Mouse (Mus musculus) monocyte, adult 2 months (primary cell): Measurements from ENCODE around the gene Coq9.

Source experiments
- DNase-seq, 2 experiments: peaks; one replicate each; pipeline ENCODE4 v3.0.0; 2022; ENCODE audit warnings: low spot score in 2 of 2, low read depth in 1 of 2

The Coq9 gene

DNA sequence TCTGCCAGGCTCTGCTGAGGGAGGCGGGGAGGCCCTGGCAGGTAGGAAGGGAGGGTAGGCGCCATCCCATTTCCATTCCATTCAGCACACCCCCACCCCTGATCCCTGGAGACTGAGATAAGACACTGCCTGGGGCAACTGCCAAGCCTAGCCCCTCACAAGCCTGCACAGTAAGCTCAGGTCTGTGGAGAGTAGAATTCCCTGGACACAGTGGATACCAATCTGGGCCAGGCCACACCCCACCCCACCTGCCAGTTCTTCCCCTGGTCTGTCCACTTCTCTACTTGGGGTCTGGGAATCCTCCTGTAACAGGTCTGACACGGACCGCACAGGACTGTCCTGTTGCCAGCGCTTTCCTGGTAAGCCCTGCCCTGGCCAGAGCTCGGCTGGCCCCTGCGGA, 31.0 kb downstream of the Coq9 start:
- DNase-seq: no peak

DNA sequence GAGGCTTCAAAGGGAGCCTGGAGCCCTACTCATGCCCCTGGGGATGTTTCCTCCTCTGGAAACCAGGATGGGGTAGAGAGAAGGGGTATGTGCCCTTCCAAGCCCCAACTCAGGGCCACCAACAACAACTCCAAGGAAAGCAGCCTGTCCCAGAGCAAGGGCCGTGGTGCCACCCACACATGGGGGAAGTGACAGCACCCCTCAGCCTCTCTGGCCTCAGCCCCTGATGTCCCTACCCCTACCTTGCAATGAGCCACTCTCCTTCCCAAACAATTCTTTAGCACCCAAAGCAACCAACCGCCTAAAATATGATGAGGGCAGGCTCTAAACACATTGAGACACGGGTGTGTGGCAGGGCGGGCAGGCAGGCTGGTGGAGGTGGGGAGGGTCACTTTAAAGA, 31.9 kb downstream of the Coq9 start:
- no peak for DNase-seq

DNA sequence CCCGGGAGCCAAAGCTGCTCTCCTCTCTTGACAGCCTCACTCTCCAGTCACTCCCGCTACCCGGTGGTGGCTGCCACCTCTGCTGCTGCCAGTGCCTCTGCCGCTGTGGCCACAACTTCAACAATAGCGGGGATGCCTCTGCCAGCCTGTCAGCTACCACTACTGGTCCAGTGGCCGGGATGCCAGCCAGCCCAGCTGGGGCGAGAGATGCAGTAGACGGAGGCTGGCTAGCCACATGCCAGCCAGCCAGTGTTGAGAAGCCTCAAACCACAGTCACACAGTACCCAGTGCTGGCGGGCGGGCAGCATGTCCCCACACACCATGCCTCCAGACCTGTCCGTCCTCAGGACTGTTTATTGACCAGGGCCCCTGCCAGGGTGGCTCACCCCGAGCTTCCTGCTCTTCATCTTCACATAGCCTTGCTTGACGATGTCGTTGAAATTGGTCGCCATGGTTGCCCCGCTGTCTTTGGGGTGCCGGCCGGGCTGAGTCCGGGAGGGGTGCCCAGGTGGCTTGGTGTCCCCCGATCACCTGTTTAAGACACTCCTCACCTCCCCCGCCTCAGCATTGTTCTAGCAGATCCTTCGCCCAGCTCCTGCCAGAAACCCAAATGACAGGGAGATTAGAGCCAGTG, 32.5 kb downstream of the Coq9 start:
- DNase-seq: no peak

DNA sequence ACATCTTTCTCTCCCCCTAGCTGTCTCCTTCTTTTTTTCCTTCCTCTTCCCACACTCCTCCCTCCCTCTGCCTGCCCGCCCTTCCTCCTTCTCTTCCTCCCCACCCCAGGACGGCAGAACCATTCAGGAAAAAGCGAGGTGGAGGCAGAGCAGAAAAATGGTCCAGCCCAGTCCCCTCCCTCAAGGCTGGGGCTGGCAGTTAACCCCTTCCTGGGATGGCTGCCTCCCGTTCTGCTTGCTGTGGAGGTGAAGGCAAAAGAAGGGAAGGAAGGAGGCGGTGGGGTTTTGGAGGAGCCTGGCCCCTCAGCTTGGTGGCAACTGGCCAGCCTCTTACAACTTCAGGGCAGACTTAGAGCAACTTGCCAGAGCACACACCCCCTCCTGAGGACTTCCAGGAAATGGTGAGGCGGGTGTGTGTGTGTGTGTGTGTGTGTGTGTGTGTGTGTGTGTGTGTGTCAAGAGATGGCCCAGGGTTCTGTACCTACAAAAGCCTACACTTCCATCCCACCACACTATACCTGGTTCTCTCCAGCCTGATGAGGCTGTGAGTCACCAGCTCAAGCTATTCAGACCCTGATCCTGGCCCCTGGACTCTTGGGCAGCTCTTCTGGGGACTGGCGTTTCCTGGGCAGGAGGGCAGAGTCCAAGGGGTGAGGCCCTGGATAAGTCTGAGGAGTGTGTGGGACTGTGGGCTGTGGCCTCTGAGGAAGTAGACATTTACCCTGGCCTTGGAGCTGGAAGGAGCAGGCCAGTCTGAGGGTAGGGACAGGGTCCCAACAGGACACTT, 33.2 kb downstream of the Coq9 start:
- DNase-seq: no peak

DNA sequence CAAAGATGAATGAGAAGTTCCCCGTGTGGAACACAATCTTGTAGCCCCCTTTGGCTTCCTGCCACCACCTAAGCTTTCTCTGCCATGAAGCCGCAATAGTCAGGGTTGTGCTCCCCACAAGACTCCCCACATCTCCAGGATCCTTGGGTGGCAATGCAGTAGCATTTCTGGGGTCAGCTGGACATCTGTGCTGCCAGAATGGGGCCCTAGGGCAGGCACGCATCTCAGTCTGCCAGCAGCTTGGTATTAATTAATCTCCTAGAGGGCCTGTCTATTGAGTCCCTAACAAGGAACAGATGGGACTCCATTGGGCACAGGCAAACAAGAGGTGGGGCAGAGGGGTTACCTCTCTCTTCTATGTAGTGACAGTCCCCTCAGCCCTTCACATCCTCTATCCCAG, 34.0 kb downstream of the Coq9 start:
- DNase-seq: no peak

DNA sequence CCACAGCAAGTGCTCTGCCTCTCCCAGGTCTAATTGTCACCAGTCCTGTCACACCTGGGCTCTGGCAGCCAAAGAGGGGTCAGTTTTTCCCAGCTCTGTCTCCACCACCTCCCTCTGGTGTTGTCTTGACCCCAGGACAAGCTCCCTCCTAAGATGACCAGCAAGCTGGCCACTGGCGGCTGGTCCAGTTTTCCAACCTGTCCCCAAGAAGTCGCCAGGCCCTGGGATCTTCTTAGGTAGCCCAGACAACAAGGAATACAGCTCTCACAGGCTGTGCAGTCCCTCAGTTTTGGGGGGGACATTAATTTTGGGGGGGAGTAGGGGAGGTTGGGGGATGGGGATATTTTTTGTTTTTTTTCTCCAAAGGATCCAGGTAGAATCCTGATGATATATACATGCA, 34.5 kb downstream of the Coq9 start:
- no peak for DNase-seq

DNA sequence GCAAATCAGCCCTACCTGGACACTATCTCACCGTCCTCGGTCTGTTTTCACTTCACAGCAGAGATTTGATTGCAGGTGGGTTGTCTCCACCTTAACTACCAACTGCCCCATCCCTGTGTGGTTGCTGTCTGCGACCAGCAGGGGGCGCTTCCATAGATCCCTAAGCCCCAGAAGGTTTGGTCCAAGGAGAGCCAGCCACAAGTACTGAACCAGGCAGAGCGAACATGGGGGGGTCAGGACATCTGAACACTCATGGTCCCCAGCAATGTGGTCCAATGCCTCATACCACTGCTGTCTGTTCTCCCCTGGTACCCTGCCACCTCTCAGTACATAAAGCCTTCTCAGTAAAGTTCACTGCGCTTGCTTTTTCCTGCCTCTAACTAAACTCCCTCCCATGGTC, 36.2 kb downstream of the Coq9 start:
- peak in 1 of 2 experiments; percentile 40 for DNase-seq

DNA sequence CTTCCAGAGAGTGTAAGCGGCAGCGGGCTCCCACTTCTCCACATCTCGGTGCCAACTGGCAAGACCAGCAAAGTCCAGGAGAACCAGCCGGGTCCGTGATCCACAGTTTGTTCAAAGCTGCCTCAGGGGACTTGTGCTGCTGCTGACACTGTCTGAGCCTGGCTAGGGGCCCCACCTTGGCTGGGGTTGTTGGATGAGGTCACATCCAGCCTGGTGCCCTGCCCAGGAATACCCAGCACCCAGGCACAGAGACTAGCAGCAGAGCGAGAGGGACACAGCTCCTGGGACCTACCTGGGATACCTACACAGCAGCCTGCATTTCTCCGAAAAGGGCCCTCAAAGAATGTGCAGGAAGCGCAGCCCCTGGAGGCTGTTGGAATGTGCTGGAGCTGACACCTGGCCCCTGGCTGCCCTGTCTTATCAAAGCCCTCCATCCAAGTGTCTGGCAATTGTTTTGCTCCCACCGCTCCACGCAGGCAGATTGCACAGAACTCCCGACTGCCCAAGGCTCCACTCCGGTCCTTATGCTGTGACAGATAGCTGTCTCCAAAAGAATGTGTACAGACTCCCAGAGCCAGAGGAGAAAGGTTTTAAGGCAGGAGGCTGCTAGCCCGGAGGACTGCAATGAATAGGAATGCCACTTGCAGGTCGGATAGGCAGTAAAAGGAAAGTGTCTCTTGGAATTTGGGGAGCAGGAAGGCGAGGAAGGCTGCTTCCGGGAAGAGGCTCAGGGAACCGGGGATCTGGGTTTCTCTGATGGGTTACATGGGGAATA, 37.2 kb downstream of the Coq9 start:
- DNase-seq: no peak

DNA sequence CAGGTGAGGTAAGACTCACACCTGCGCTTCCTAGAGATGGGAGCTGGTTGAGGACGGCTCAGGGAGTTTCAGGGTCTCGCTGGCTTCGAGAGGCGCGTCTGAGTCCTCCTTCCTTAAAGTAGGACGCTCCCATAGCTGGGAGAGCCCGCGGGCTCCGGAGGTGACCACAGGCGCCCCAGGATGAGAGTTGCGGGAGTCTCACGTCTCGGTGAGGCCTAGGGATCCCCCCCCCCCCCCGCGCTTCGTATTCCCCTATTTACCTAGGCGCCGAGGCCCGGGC, 37.7 kb downstream of the Coq9 start:
- no peak for DNase-seq

DNA sequence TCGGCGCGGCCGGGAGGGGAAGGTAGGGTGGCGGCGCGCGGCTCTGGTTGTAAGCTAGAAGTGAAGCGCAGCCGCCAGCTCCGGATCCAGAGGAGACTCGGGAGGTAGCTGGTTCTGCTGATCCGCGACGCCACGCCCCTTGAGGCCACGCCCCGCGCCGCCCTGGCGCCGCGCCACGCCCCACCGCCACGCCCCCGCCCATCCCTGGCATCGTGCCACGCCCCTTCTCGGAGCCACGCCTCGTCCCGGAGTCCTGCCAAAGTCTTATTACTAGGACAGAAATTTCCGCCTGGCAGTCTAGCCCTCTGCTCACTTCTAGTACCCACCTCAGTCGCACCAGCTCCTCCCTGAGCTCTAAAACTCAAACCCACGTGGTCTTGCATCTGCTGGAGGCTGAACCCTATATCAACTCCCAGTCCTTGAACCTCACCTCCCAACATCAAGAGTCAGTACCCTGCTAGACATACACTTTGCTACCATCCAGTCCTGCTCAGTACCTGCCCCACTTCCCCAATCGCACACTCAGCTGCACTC, 38.1 kb downstream of the Coq9 start, which contains the start of gene Dok4:
Dok4 (minus strand) TSS at position 134 of the 534 bp plus-strand sequence.
- DNase-seq: peak; percentile 22 to 37

DNA sequence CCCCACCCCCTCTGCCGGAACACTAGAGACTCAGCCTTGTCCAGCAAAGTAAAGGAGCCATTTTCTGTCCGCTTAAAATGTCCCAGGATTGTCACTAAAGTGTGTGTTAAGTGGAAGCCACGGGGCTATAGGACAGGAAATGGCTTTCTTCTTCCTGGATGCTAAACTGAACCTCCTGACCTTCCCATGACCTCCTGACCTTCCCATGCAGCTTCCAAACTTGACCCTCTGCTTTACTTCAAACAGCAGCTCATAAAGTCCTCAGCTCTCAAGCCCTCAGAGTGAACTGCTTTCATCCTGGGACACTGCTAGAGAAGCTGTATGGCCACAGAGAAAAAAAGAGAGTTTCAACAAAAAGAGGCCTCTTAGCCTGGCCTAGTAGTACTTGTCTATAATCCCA, 38.7 kb downstream of the Coq9 start:
- no peak for DNase-seq

DNA sequence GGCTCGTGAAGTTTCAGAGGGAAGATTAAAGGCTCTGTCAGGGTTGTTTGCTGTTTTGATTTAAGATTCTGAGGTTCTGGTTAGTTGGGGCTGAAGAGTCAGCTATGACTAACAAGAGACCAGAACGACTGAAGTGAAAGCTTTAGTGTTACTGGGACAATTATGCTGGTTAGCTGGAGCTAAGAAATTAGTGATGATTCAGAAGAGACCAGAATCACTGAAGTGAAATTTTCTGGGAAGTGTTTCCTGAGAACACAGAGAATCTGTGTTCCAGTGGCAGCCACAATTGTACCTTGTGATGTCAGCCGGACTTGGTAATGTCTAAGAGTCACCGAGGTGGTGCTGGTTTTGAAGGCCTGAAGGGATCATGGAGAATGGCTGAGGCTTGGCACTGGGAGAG, 42.6 kb downstream of the Coq9 start:
- DNase-seq: no peak

DNA sequence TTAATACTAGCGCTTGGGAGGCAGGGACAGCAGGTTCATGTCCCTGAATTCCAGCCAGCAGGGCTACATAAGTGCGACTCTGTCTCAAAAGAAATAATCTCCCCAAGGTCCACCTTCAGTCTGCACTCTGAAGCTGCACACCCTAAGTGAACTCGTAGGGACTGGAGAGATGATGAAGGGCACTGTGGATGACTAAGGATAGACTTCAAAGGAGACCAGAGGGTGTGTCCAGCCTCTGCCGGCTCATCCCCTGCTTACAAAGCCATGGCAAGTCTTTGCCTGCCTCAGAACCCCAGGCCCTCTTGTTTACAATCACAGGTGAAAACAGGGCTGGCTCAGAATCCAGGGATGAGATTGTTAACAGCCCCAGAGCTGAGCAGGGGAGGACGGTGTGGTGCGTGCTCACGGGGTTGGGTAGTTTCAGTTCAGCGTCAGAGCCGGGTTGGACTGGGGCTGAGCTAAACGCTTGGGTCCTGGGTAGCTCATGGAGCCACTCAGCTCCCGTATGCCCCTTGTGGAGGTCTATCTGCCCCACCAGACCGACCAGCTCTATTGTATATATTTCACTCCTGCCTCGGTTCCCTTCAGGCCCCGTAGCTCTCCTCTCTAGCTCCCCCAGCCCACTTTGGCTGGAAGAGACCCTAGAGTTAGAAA, 50.4 kb downstream of the Coq9 start:
- DNase-seq: no peak

DNA sequence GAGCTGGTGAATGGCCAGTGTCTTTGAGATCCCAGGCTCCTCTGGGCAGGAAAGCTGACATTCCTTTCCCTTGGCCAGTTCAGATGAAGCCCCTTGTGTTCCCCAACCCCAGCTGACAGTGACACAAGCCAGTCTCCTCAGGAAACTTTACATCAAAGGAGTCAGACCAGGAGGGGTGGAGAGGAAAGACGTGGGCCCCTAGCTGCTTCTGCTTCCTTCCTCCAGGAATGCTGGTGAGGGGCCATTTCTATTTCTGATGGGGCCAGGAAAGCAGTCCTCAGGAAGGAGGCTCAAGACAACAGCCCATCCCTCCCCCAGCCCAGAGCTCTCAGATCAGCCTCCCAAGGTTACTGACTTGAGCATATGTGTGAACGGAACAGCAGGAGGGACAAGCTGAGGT, 54.8 kb downstream of the Coq9 start:
- no peak for DNase-seq

DNA sequence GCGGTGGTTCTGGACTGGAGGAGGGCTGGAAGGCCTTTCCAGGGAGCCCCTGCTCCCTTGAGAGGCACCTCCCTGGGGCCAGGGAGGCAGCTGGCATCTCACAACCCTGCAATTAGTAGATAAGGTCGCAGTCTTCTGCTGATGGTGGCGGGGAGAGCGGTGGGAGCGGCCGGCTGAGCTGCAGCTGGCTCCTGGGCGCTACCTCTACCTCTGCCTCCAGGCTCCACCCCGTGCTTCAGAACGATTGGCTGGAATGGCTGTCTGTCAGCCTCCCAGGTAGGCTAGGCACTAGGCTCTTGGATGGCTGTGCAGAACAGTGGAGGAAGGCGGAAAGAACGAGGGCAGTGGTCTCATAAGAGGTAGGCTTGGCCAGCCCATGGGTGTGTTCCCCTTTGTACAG, 61.1 kb downstream of the Coq9 start:
- DNase-seq: no peak

DNA sequence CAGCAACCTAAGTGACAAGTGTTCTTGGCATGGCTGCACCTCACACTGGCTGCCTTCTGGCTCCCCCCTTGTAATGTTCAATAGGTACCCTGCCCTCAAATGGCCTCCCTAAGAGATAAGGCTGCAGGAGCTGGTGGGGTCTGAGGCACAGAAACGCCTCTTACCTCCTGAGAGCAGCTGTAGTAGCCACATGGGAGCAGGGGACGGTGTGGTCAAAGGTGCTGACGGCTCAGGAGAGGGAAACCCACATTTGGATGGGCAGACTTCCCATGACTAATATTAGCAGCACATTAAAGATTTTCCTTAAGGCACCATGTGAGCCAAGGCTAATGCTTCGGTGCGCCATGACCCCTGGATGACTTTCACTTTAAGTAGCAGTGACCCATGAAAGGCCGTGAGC, 62.5 kb downstream of the Coq9 start:
- DNase-seq: no peak

DNA sequence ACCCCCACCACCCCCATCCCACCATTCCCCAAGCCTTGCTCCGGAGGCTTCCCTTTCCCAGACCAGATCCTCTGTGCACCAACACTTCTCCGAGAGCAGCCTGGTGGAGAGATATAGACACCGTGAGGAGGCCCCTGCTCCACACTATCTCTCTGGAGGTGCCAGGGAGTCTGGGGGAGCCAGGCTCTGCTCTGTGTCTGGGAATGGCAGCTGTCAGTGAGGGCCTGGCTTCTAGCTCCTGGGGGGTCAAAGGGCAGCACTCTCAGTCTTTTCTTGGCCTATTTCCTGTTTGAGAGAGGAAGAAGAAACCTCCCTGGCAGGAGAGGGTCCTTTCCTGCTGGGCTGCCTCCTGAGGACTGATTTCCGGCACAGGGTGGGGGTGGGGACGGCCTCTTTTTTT, 62.9 kb downstream of the Coq9 start:
- no peak for DNase-seq

DNA sequence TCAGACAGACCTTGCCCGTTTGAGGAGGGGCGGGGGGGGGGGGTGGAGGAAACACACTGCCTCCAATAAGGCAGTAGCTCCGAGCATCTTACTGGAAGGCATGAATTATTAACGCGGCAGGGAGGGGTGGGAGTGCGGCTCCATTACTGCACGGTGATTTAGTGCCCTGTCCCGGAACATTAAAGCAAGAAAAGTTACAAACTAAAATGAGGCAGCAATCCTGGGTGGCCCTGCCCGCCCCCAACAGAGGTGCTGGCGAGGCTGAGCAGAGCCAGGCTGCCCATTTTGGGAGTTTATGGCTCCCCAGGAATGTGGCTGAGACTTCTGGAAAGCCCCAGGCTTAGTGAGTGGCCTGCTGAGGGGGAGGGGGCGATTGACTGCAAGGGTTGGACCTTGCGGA, 65.6 kb downstream of the Coq9 start:
- no peak for DNase-seq
